Mouse (Mus musculus) heart, embryonic 14.5 days (tissue): ENCODE measurements around the gene Bloc1s2. TPM values are rescaled to one million over a fixed set of nuclear protein-coding genes. Genes with fewer than 3 reads are reported as not detected.
"Not testable (repeated sequence)": the region's sequence is repeated elsewhere in the genome, so short reads cannot be mapped to it uniquely, and the experiment has no call there.

Source experiments
- ATAC-seq: fragments of 200-750 bp; cut with Nextera tagmentation; 2 replicates; pipeline ENCODE4 v1.8.0; 2017; ENCODE audit warnings: low read depth, moderate TSS enrichment; ENCODE audit not compliant: insufficient number of reproducible peaks, insufficient read depth, low FRiP score
- H3K27ac ChIP-seq, 2 experiments: fragments of 200-500 bp in 1 of 2; fragments of 300-500 bp in 1 of 2; sonication (generic) in 1 of 2; replicated peaks in 1 of 2; 2 replicates each; pipeline ENCODE4 v1.5.1; 2012 to 2014; ENCODE audit warnings: low read depth in 2 of 2, low read length in 2 of 2, control low read depth in 1 of 2, mild to moderate bottlenecking in 1 of 2, mixed read lengths in 1 of 2; ENCODE audit not compliant: control insufficient read depth in 1 of 2, insufficient read depth in 1 of 2
- H3K27me3 ChIP-seq: fragments of 300-500 bp; sonication (generic); 2 replicates; pipeline ENCODE4 v1.6.1; 2014; ENCODE audit warnings: mild to moderate bottlenecking, low read length, control low read depth; ENCODE audit not compliant: control insufficient read depth, insufficient read depth
- H3K36me3 ChIP-seq: fragments of 300-500 bp; sonication (generic); 2 replicates; pipeline ENCODE4 v1.6.1; 2014; ENCODE audit warnings: mild to moderate bottlenecking, control low read depth, low read length, mixed read lengths; ENCODE audit not compliant: control insufficient read depth, insufficient read depth
- H3K4me1 ChIP-seq, 2 experiments: fragments of 200-500 bp in 1 of 2; fragments of 300-500 bp in 1 of 2; sonication (generic) in 1 of 2; 2 replicates each; pipeline ENCODE4 v1.6.1; 2012 to 2014; ENCODE audit warnings: low read length in 2 of 2, control low read depth in 1 of 2, mixed read lengths in 1 of 2; ENCODE audit not compliant: control insufficient read depth in 2 of 2, insufficient read depth in 2 of 2
- H3K4me2 ChIP-seq: fragments of 300-500 bp; sonication (generic); 2 replicates; pipeline ENCODE4 v1.6.1; 2014; ENCODE audit warnings: mild to moderate bottlenecking, low read length
- H3K4me3 ChIP-seq, 2 experiments: fragments of 200-500 bp in 1 of 2; fragments of 300-500 bp in 1 of 2; sonication (generic) in 1 of 2; 2 replicates each; pipeline ENCODE4 v1.5.1; 2012 to 2014; ENCODE audit warnings: low read length in 2 of 2, mild to moderate bottlenecking in 2 of 2, control low read depth in 1 of 2, low read depth in 1 of 2, moderate library complexity in 1 of 2; ENCODE audit not compliant: control insufficient read depth in 1 of 2, insufficient read depth in 1 of 2
- H3K9ac ChIP-seq: fragments of 300-500 bp; sonication (generic); 2 replicates; pipeline ENCODE4 v1.6.1; 2014; ENCODE audit warnings: mild to moderate bottlenecking, low read length
- H3K9me3 ChIP-seq: fragments of 300-500 bp; sonication (generic); 2 replicates; pipeline ENCODE4 v1.6.1; 2016; ENCODE audit warnings: low read length, control low read depth; ENCODE audit not compliant: control insufficient read depth
- WGBS: fragments of 180-500 bp; shearing (Covaris S2); extraction: QIAGEN DNeasy Blood & Tissue Kit; methylation state at CpG from one replicate; pipeline ENCODE4 v1.1.7; 2014; 5-methylcytosine and 5-hydroxymethylcytosine counted together
- polyA plus RNA-seq: library from polyadenylated mRNA; unstranded; fragments of >200 nt; fragmentation: Nextera tagmentation; extraction: Ambion mirVana; gene quantifications from 2 replicates; pipeline ENCODE4 v1.2.1, GENCODE M21; 2014

Gene Bloc1s2
- polyA plus RNA-seq, 1 experiment from 2014 or later = 66.1 TPM

DNA sequence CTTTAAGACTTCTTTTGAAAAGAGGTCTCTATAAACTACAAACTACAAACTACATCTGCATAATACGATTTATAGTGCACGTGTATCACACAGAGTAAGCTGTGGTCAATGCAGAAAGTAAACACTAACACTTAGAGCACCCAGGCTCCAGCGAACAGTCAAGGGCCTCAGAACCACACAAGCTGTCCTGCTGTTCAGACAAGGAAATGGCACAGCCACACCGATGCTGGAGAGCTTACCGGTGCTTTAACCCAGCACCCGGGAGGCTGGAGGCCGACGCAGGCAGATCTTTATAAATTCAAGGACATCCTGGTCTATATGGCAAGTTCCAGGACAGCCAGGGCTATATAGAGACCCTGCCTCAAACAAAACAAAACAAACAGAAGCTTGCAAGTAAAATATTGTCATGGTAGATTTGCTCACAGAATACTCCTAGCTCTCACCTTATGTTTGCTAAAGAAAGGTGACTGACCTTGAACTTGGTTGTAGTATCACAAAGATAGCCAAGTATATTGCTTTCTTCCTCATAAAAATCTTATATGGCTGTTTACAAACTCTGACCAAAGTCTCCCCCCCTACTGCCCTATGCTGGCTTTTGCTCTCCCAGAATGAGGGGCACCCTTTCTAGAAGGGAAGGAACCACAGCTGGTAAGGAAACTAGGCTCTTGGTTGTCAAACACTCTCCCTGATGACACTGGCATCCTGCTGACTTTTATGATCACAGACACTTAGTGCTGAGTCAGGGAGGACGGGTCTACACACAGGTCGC is 18.3 kb downstream of the Bloc1s2 start:
- 93% methylated on average over 10 of the region's 10 CpGs for WGBS
- Histone ChIP-seq H3K9me3 (no peaks in the 10 kb centered on the region), H3K27me3 (no peaks in the 10 kb centered on the region), H3K4me3 (no peak overlapping the region), H3K4me2 (no peak overlapping the region), H3K27ac (no peak overlapping the region), H3K9ac (no peak overlapping the region), H3K36me3 (peaks cover 97% of the 10 kb centered on the region), H3K4me1 (no peaks in the 10 kb centered on the region)
- no peak for ATAC-seq

DNA sequence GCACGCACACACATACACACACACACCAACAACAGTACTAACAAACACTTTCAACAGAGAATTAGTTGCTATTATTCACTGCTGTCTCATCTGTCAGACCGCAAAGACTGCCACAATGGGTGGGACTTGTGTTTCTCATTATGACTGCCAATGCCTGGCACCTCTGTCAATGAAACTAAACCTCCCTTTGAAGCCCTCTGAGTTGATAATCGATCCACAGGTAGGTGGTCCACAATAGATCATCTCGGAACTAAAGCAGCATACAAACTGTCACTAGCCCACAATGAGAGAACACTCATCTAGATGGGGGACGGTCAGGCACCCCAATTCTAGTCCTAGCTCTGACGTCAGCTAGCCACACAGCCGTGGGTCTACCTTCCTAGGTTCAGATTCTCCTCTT is 25.1 kb downstream of the Bloc1s2 start:
- WGBS = 92% methylated on average over 7 of the region's 7 CpGs
- Histone ChIP-seq H3K4me2 (no peak overlapping the region), H3K27ac (no peak overlapping the region), H3K4me3 (no peak overlapping the region), H3K36me3 (peaks cover 95% of the 10 kb centered on the region), H3K27me3 (no peaks in the 10 kb centered on the region), H3K9ac (no peak overlapping the region), H3K4me1 (no peaks in the 10 kb centered on the region), H3K9me3 (no peaks in the 10 kb centered on the region)
- no peak for ATAC-seq

DNA sequence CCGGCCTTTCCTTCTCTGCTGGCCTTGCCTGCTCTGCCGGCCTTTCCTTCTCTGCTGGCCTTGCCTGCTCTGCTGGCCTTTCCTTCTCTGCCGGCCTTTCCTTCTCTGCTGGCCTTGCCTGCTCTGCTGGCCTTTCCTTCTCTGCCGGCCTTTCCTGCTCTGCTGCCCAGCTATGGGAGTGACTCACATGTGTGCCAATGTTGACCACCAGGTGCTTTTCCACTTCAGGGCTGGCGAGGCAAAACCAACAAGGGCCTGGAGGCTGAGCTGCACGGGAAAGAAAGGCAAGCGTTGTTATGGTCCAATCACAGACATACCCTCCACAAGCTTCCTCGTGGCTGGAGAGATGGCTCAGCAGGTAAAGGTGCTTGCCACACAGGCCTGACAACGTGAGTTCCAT is 25.6 kb downstream of the Bloc1s2 start:
- not testable (repeated sequence) for H3K9ac ChIP-seq, H3K9me3 ChIP-seq, H3K4me3 ChIP-seq, ATAC-seq, H3K27me3 ChIP-seq, H3K4me1 ChIP-seq, H3K27ac ChIP-seq, H3K4me2 ChIP-seq
- WGBS = 92% methylated on average over 7 of the region's 9 CpGs
- peaks cover 93% of the 10 kb centered on the region for H3K36me3 ChIP-seq

DNA sequence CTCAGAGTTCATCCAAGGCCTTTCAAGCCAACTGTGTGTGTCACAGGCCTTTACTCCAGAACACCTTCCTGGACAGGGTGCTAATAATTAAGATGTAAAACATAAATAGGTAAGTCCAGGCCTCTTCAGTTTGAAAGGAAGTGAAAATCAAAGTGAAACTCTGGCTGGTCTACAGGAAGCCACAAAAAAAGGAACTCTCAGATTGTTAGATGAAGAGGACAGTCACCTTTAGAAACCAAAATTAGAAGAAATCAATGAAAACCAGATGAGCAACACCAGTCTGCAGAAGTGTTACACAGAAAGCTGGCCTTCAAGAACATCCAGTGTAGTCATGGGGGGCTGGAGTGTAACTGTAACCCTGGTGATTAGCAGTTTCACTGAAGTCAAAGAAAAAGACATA is 28.5 kb downstream of the Bloc1s2 start:
- no peaks in the 10 kb centered on the region for H3K4me1 ChIP-seq
- no peak overlapping the region for H3K4me3 ChIP-seq
- H3K4me2 ChIP-seq = no peak overlapping the region
- ATAC-seq = no peak
- no peak overlapping the region for H3K9ac ChIP-seq
- H3K36me3 ChIP-seq = peaks cover 91% of the 10 kb centered on the region
- no peaks in the 10 kb centered on the region for H3K27me3 ChIP-seq
- no peaks in the 10 kb centered on the region for H3K9me3 ChIP-seq
- no peak overlapping the region for H3K27ac ChIP-seq

DNA sequence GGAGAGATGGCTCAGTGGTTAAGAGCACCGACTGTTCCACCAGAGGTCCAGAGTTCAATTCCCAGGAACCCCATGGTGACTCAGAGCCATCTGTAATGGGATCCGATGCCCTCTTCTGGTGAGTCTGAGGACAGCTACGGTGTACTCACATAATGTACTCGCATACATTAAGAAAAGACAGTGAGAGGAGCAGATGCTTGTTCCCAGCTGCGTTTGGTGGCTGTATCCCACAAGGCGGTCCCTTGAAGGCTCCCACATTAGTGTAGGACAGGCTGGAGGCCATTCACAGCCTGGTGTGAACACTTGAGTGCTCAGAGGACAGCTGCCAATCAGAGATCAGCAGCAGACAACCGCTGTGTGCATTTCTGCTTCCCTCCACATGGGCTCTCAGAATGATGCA is 34.5 kb downstream of the Bloc1s2 start:
- WGBS = 68% methylated on average over 7 of the region's 7 CpGs
- Histone ChIP-seq H3K4me1 (peaks cover 4 to 5% of the 10 kb centered on the region in 2 experiments), H3K36me3 (peaks cover 68% of the 10 kb centered on the region)

DNA sequence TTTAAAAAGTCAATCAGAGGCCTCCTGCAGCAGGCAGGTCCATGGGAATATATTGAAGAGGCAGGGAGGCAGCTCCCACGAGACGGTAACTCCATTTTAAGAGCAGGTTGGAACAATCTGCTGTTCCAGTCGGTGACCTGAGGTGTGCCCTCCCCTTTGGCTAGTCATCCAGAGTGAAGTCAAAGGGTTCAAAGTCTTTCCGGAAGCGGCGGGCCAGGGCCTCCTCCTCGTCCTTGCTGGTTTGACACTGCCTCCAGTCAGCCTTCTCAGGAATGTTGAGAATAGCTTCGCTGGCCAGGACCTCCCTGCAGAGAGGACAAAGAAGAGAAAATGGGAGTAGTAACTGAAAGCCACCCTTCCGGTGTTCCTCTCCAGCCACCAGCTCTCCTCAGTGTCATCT is 35.9 kb downstream of the Bloc1s2 start:
- no peak overlapping the region for H3K9ac ChIP-seq
- 87% methylated on average over 9 of the region's 9 CpGs for WGBS

More for the DNA sequence above, 34.5 kb downstream of the Bloc1s2 start:
- Histone ChIP-seq H3K9ac (no peak overlapping the region), H3K27ac (no peak overlapping the region), H3K4me2 (no peak overlapping the region), H3K9me3 (no peaks in the 10 kb centered on the region), H3K4me3 (no peak overlapping the region), H3K27me3 (no peaks in the 10 kb centered on the region)
- no peak for ATAC-seq

DNA sequence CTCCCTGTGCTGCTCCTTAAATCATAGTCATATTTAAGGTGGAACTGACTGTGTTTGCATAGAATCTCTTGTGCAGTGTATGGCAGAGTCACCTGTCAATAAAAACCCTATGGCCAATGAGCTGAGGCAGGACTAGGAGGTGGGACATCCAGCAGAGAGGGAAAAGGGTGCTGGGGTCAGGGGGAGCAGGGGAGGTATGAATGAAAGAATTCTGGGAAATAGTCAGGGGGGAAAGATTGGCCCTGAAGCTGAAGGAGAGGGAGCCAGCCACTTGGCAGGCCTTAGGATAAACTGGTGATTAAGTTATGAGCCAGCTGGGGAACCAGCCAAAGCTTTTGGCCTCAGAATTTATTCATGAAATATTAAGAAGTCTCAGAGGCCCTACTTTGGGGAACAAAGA is 37.2 kb downstream of the Bloc1s2 start:
- H3K9ac ChIP-seq = no peak overlapping the region
- H3K36me3 ChIP-seq = peaks cover 45% of the 10 kb centered on the region
- H3K4me1 ChIP-seq = peaks cover 5 to 11% of the 10 kb centered on the region in 2 experiments
- no peak overlapping the region for H3K27ac ChIP-seq
- H3K27me3 ChIP-seq = no peaks in the 10 kb centered on the region
- H3K9me3 ChIP-seq = no peaks in the 10 kb centered on the region
- ATAC-seq = no peak
- H3K4me2 ChIP-seq = no peak overlapping the region
- H3K4me3 ChIP-seq = no peak overlapping the region

More for the DNA sequence above, 35.9 kb downstream of the Bloc1s2 start:
- Histone ChIP-seq H3K4me3 (no peak overlapping the region), H3K27me3 (no peaks in the 10 kb centered on the region), H3K36me3 (peaks cover 57% of the 10 kb centered on the region), H3K27ac (no peak overlapping the region), H3K9me3 (no peaks in the 10 kb centered on the region), H3K4me1 (peaks cover 5 to 11% of the 10 kb centered on the region in 2 experiments), H3K4me2 (no peak overlapping the region)
- ATAC-seq = no peak
